Mouse (Mus musculus): ENCODE measurements at regions not wholly inside any gene's neighbourhood (a gene's known extent, or its start where the extent isn't known, plus 50 kb on each side); places are given as distances from the start of the nearest gene placed in this dataset.

DNA sequence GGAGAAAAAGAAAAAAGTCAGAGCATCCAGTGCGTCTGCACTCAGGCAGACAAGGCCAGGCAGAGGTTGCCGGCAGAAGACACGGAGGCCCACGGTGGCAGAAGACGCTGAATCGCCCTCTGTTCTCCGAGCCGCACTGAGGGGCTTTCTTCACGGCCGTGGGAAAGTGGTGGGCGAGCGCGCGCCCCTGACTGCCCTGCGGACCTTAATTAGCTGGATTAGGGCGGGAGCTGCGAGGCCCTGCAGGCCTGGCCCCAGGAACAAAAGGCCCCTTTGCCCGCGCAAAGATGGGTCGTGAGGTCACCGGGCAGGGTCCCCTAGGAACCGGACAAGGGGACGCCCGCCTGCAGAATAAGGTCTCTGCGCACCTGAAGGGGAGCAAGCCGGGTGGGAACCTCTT lies 120.6 kb downstream of the Zfp36l2 start:
- Histone ChIP-seq H3K4me1 (replicated peaks; ENCODE audit: control insufficient read depth, insufficient read depth, low read length) (peaks cover under 1% of the 10 kb centered on the region; the same call in 1 of the 2 replicates), H3K4me2 (ENCODE audit: low read depth, low read length) (no peak overlapping the region), H3K4me3 (ENCODE audit: low read length) (no peak overlapping the region), H3K36me3 (ENCODE audit: control insufficient read depth, insufficient read depth, low read length) (no peaks in the 10 kb centered on the region), H3K9ac (ENCODE audit: low read length) (no peak overlapping the region), H3K27me3 (ENCODE audit: control insufficient read depth, insufficient read depth, low read depth, low read length) (no peaks in the 10 kb centered on the region), H3K27ac (ENCODE audit: low read length) (no peak overlapping the region), H3K9me3 (ENCODE audit: control insufficient read depth, low read length) (no peaks in the 10 kb centered on the region)
- WGBS, result 79% methylated on average over 26 of the region's 26 CpGs
- no peak for ATAC-seq (ENCODE audit: low read depth)

GRCm38 (mm10) chr17:84063791-84064190 lies 124.0 kb downstream of the Zfp36l2 start:
- no peaks in the 10 kb centered on the region for H3K27me3 ChIP-seq (ENCODE audit: control insufficient read depth, insufficient read depth, low read depth, low read length)
- H3K27ac ChIP-seq (ENCODE audit: low read length), result no peak overlapping the region
- H3K9ac ChIP-seq (ENCODE audit: low read length), result no peak overlapping the region
- no peak for ATAC-seq (ENCODE audit: low read depth)
- H3K9me3 ChIP-seq (ENCODE audit: control insufficient read depth, low read length), result no peaks in the 10 kb centered on the region
- H3K4me1 ChIP-seq (replicated peaks; ENCODE audit: control insufficient read depth, insufficient read depth, low read length), result peaks cover 8% of the 10 kb centered on the region
- H3K36me3 ChIP-seq (ENCODE audit: control insufficient read depth, insufficient read depth, low read length), result no peaks in the 10 kb centered on the region
- WGBS, result 47% methylated on average over 7 of the region's 7 CpGs
- H3K4me3 ChIP-seq (ENCODE audit: low read length), result no peak overlapping the region
- H3K4me2 ChIP-seq (ENCODE audit: low read depth, low read length), result no peak overlapping the region

- Histone ChIP-seq H3K4me1 (replicated peaks; ENCODE audit: control insufficient read depth, insufficient read depth, low read length) (peaks cover 25% of the 10 kb centered on the region), H3K36me3 (ENCODE audit: control insufficient read depth, insufficient read depth, low read length) (no peaks in the 10 kb centered on the region), H3K9me3 (ENCODE audit: control insufficient read depth, low read length) (no peaks in the 10 kb centered on the region), H3K27me3 (ENCODE audit: control insufficient read depth, insufficient read depth, low read depth, low read length) (no peaks in the 10 kb centered on the region), H3K4me2 (ENCODE audit: low read depth, low read length) (no peak overlapping the region), H3K4me3 (ENCODE audit: low read length) (no peak overlapping the region), H3K9ac (ENCODE audit: low read length) (no peak overlapping the region), H3K27ac (ENCODE audit: low read length) (no peak overlapping the region)
- peak; percentile 69 for ATAC-seq (ENCODE audit: low read depth)
- WGBS, result 48% methylated on average over 6 of the region's 6 CpGs
Measured at GRCm38 (mm10) chr17:84061621-84062020, 126.1 kb downstream of the Zfp36l2 start.

- H3K9me3 ChIP-seq (ENCODE audit: control insufficient read depth, low read length), result no peaks in the 10 kb centered on the region
- no peak for ATAC-seq (ENCODE audit: low read depth)
- WGBS, result 56% methylated on average over 4 of the region's 4 CpGs
- H3K36me3 ChIP-seq (ENCODE audit: control insufficient read depth, insufficient read depth, low read length), result no peaks in the 10 kb centered on the region
- H3K4me1 ChIP-seq (replicated peaks; ENCODE audit: control insufficient read depth, insufficient read depth, low read length), result peaks cover 28% of the 10 kb centered on the region
- H3K4me2 ChIP-seq (ENCODE audit: low read depth, low read length), result no peak overlapping the region
- no peak overlapping the region for H3K4me3 ChIP-seq (ENCODE audit: low read length)
- H3K27me3 ChIP-seq (ENCODE audit: control insufficient read depth, insufficient read depth, low read depth, low read length), result no peaks in the 10 kb centered on the region
- H3K9ac ChIP-seq (ENCODE audit: low read length), result no peak overlapping the region
- H3K27ac ChIP-seq (ENCODE audit: low read length), result no peak overlapping the region
Measured at GRCm38 (mm10) chr17:84056469-84056868, 131.3 kb downstream of the Zfp36l2 start.

DNA sequence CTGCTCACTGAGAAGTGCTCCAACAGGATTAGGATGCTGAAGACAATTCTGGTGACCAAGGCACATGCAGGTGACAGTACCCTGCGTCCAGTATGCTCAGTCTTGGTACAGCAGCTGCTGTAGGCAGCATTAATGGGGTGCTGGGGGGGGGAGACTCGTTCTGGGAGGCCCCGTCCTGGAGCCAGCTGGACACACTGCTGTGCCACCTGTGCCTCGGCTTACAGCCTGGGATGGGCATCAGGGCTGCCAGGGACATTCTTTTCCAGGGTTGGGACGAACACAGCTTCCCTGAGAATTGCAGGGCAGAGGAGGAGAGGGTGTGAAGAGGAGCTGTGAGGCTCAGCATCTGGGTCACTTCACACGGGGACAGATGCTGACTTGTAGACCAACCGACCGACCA lies 135.3 kb downstream of the Zfp36l2 start:
- 61% methylated on average over 8 of the region's 8 CpGs for WGBS

GRCm38 (mm10) chr17:84051212-84051611 lies 136.5 kb downstream of the Zfp36l2 start:
- H3K36me3 ChIP-seq (ENCODE audit: control insufficient read depth, insufficient read depth, low read length), result no peaks in the 10 kb centered on the region
- 74% methylated on average over 9 of the region's 9 CpGs for WGBS
- no peaks in the 10 kb centered on the region; the same call in 1 of the 2 replicates for H3K4me1 ChIP-seq (replicated peaks; ENCODE audit: control insufficient read depth, insufficient read depth, low read length)
- H3K4me3 ChIP-seq (ENCODE audit: low read length), result no peak overlapping the region
- no peak overlapping the region for H3K9ac ChIP-seq (ENCODE audit: low read length)
- H3K27me3 ChIP-seq (ENCODE audit: control insufficient read depth, insufficient read depth, low read depth, low read length), result no peaks in the 10 kb centered on the region
- H3K4me2 ChIP-seq (ENCODE audit: low read depth, low read length), result no peak overlapping the region
- H3K9me3 ChIP-seq (ENCODE audit: control insufficient read depth, low read length), result 0 out of 2 replicates have a peak, but pooled peaks cover 3% of the 10 kb centered on the region
- H3K27ac ChIP-seq (ENCODE audit: low read length), result no peak overlapping the region
- ATAC-seq (ENCODE audit: low read depth), result no peak

More for the DNA sequence above, 135.3 kb downstream of the Zfp36l2 start:
- Histone ChIP-seq H3K36me3 (ENCODE audit: control insufficient read depth, insufficient read depth, low read length) (no peaks in the 10 kb centered on the region), H3K9me3 (ENCODE audit: control insufficient read depth, low read length) (0 out of 2 replicates have a peak, but pooled peaks cover 2% of the 10 kb centered on the region), H3K4me1 (replicated peaks; ENCODE audit: control insufficient read depth, insufficient read depth, low read length) (peaks cover 12% of the 10 kb centered on the region), H3K27me3 (ENCODE audit: control insufficient read depth, insufficient read depth, low read depth, low read length) (no peaks in the 10 kb centered on the region), H3K27ac (ENCODE audit: low read length) (no peak overlapping the region), H3K4me3 (ENCODE audit: low read length) (no peak overlapping the region), H3K4me2 (ENCODE audit: low read depth, low read length) (no peak overlapping the region), H3K9ac (ENCODE audit: low read length) (no peak overlapping the region)
- ATAC-seq (ENCODE audit: low read depth), result no peak

- WGBS, result 51% methylated on average over 6 of the region's 6 CpGs
- Histone ChIP-seq H3K9me3 (ENCODE audit: control insufficient read depth, low read length) (0 out of 2 replicates have a peak, but pooled peaks cover 3% of the 10 kb centered on the region), H3K4me2 (ENCODE audit: low read depth, low read length) (no peak overlapping the region), H3K4me1 (replicated peaks; ENCODE audit: control insufficient read depth, insufficient read depth, low read length) (peaks cover 10% of the 10 kb centered on the region), H3K9ac (ENCODE audit: low read length) (no peak overlapping the region), H3K4me3 (ENCODE audit: low read length) (no peak overlapping the region), H3K27ac (ENCODE audit: low read length) (no peak overlapping the region), H3K27me3 (ENCODE audit: control insufficient read depth, insufficient read depth, low read depth, low read length) (no peaks in the 10 kb centered on the region), H3K36me3 (ENCODE audit: control insufficient read depth, insufficient read depth, low read length) (no peaks in the 10 kb centered on the region)
- no peak for ATAC-seq (ENCODE audit: low read depth)
Measured at GRCm38 (mm10) chr17:84048533-84048932, 139.2 kb downstream of the Zfp36l2 start.

GRCm38 (mm10) chr17:84047520-84047919 lies 140.2 kb downstream of the Zfp36l2 start:
- H3K36me3 ChIP-seq (ENCODE audit: control insufficient read depth, insufficient read depth, low read length), result no peaks in the 10 kb centered on the region
- H3K27ac ChIP-seq (ENCODE audit: low read length), result no peak overlapping the region
- H3K4me3 ChIP-seq (ENCODE audit: low read length), result no peak overlapping the region
- no peak overlapping the region for H3K4me2 ChIP-seq (ENCODE audit: low read depth, low read length)
- 76% methylated on average over 1 of the region's 1 CpGs for WGBS
- no peak for ATAC-seq (ENCODE audit: low read depth)
- H3K9ac ChIP-seq (ENCODE audit: low read length), result no peak overlapping the region
- peaks cover 10% of the 10 kb centered on the region for H3K4me1 ChIP-seq (replicated peaks; ENCODE audit: control insufficient read depth, insufficient read depth, low read length)
- H3K27me3 ChIP-seq (ENCODE audit: control insufficient read depth, insufficient read depth, low read depth, low read length), result no peaks in the 10 kb centered on the region
- 0 out of 2 replicates have a peak, but pooled peaks cover 3% of the 10 kb centered on the region for H3K9me3 ChIP-seq (ENCODE audit: control insufficient read depth, low read length)

GRCm38 (mm10) chr17:84045812-84046211 lies 141.9 kb downstream of the Zfp36l2 start:
- Histone ChIP-seq H3K9me3 (ENCODE audit: control insufficient read depth, low read length) (peaks cover 6% of the 10 kb centered on the region; the same call in 1 of the 2 replicates), H3K27ac (ENCODE audit: low read length) (no peak overlapping the region)
- WGBS, result 86% methylated on average over 1 of the region's 1 CpGs

GRCm38 (mm10) chr17:84044472-84044936 lies 143.2 kb downstream of the Zfp36l2 start:
- peaks cover 6% of the 10 kb centered on the region; the same call in 1 of the 2 replicates for H3K9me3 ChIP-seq (ENCODE audit: control insufficient read depth, low read length)
- H3K9ac ChIP-seq (ENCODE audit: low read length), result no peak overlapping the region
- H3K4me3 ChIP-seq (ENCODE audit: low read length), result no peak overlapping the region
- H3K4me1 ChIP-seq (replicated peaks; ENCODE audit: control insufficient read depth, insufficient read depth, low read length), result peaks cover 10% of the 10 kb centered on the region
- no peak overlapping the region for H3K27ac ChIP-seq (ENCODE audit: low read length)
- no peaks in the 10 kb centered on the region for H3K36me3 ChIP-seq (ENCODE audit: control insufficient read depth, insufficient read depth, low read length)
- ATAC-seq (ENCODE audit: low read depth), result peak; percentile 89
- H3K4me2 ChIP-seq (ENCODE audit: low read depth, low read length), result no peak overlapping the region
- WGBS, result 22% methylated on average over 5 of the region's 5 CpGs
- H3K27me3 ChIP-seq (ENCODE audit: control insufficient read depth, insufficient read depth, low read depth, low read length), result no peaks in the 10 kb centered on the region

More at GRCm38 (mm10) chr17:84045812-84046211, 141.9 kb downstream of the Zfp36l2 start:
- H3K4me2 ChIP-seq (ENCODE audit: low read depth, low read length), result no peak overlapping the region
- H3K27me3 ChIP-seq (ENCODE audit: control insufficient read depth, insufficient read depth, low read depth, low read length), result no peaks in the 10 kb centered on the region
- ATAC-seq (ENCODE audit: low read depth), result no peak
- H3K9ac ChIP-seq (ENCODE audit: low read length), result no peak overlapping the region
- peaks cover 10% of the 10 kb centered on the region for H3K4me1 ChIP-seq (replicated peaks; ENCODE audit: control insufficient read depth, insufficient read depth, low read length)
- H3K36me3 ChIP-seq (ENCODE audit: control insufficient read depth, insufficient read depth, low read length), result no peaks in the 10 kb centered on the region
- no peak overlapping the region for H3K4me3 ChIP-seq (ENCODE audit: low read length)
